Mouse (Mus musculus) myocyte (in vitro differentiated cells): ENCODE data around the gene Gm16253.

Experiments used
- E2F4 ChIP-seq: IDR thresholded peaks from one replicate; pipeline ENCODE4 v1.6.1; 2011; ENCODE audit warnings: mild to moderate bottlenecking, control low read depth, moderate library complexity; ENCODE audit not compliant: insufficient read depth
- MYOG ChIP-seq, 3 experiments: IDR thresholded peaks; one replicate each; pipeline ENCODE4 v1.6.1; 2011; ENCODE audit warnings: control low read depth in 2 of 3, low read depth in 2 of 3, mild to moderate bottlenecking in 2 of 3; ENCODE audit not compliant: insufficient read length in 2 of 3, control insufficient read depth in 1 of 3, insufficient read depth in 1 of 3
- POLR2A ChIP-seq: IDR thresholded peaks from one replicate; pipeline ENCODE4 v1.6.1; 2011; ENCODE audit warnings: low read depth, mild to moderate bottlenecking, control low read depth, moderate library complexity; ENCODE audit not compliant: insufficient read length
- REST ChIP-seq: IDR thresholded peaks from one replicate; pipeline ENCODE4 v1.6.1; 2011; ENCODE audit warnings: mild to moderate bottlenecking, control low read depth, moderate library complexity; ENCODE audit not compliant: insufficient read depth, insufficient read length
- SRF ChIP-seq: IDR thresholded peaks from one replicate; pipeline ENCODE4 v1.6.1; 2011; ENCODE audit warnings: low read depth; ENCODE audit not compliant: control insufficient read depth, insufficient read length
- TCF12 ChIP-seq: IDR thresholded peaks from one replicate; pipeline ENCODE4 v1.6.1; 2011; ENCODE audit warnings: mild to moderate bottlenecking, control low read depth; ENCODE audit not compliant: poor library complexity, insufficient read depth, severe bottlenecking
- USF1 ChIP-seq: IDR thresholded peaks from one replicate; pipeline ENCODE4 v1.6.1; 2011; ENCODE audit warnings: low read depth, mild to moderate bottlenecking, control low read depth, moderate library complexity

DNA sequence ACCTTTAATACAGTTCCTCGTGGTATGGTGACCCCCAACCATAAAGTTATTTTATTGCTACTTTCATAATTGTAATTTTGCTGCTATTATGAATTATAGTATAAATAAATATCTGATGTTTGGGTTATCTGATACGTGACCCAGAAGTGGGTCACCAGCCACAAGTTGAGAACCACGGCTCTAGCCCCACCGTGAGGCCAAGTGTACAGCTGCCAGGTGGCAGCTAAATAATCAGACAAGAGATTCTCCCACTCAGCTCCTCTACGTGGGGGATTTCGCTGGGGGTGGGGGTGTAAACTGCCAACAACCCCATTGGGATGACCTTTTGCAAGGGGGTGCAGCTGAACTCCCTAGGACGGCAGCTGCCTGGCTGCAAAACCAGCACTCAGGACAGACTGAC is 44.7 kb upstream of the Gm16253 start:
- TF ChIP-seq POLR2A: no peak
- TF ChIP-seq SRF: no peak
- no peak for TF ChIP-seq REST
- no peak for TF ChIP-seq MYOG (IDR thresholded peaks at IDR 0.05; ENCODE audit: control insufficient read depth in 1 of 3, insufficient read depth in 1 of 3, insufficient read length in 2 of 3, low read depth in 2 of 3)
- TF ChIP-seq TCF12: no peak
- TF ChIP-seq E2F4: no peak
- TF ChIP-seq USF1: no peak
